14 mouse cellular contexts compared by ENCODE assay signal in the genomic region with DNA sequence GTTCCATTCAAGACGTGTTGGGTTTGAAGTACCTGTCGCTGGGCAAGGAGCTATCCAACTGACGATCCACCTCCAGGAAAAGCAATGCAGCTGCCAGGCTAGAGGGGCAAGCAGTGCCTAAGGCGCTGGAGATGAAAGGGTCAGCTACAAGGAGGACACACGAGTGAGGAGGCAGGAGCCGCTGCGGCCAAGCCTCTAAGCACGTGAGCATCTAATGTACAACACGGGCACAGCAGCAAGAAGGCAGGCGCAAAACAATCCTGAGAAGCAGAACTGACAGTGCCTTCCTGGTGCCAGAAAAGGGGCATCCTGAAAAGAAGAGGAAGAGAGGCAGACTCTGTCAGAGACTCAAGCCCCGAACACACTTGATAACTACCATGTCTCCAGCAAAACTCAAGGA.
"Had no signal": no experiment of that assay in that cellular context is flagged by ENCODE, and none has a peak within 500 bp of the region (broad histone marks: within the 10 kb centered on the region; RNA-seq: fewer than 3 reads in every experiment).

No protein-coding gene starts in this region.

- H3K36me3 ChIP-seq: lung, embryonic 15.5 days; stomach, embryonic 15.5 days had no signal

- H3K4me2 ChIP-seq: limb, embryonic 12.5 days; lung, embryonic 15.5 days; midbrain, embryonic 13.5 days; stomach, embryonic 15.5 days had no signal

- ATAC-seq: inflammation-experienced regulatory T-cells, adult 6 months; intestine, postnatal 0 days; midbrain, embryonic 13.5 days had no signal

- DNase-seq: kidney, postnatal 10 days; kidney, postnatal 4 days; lung, postnatal 14 days; right cerebral cortex, postnatal 14 days; thymus, adult 2 months; thymus, postnatal 25 days had no signal

- H3K9ac ChIP-seq: limb, embryonic 12.5 days; liver, embryonic 14.5 days; lung, embryonic 15.5 days; midbrain, embryonic 13.5 days; stomach, embryonic 15.5 days had no signal

- H3K4me3 ChIP-seq: limb, embryonic 12.5 days; lung, embryonic 15.5 days; midbrain, embryonic 13.5 days; stomach, embryonic 15.5 days had no signal

- H3K9me3 ChIP-seq: limb, embryonic 12.5 days; lung, embryonic 15.5 days; midbrain, embryonic 13.5 days; stomach, embryonic 15.5 days had no signal

- H3K27ac ChIP-seq: limb, embryonic 12.5 days; liver, embryonic 14.5 days; lung, embryonic 15.5 days; macrophage; midbrain, embryonic 13.5 days; stomach, embryonic 15.5 days had no signal

- H3K27me3 ChIP-seq: limb, embryonic 12.5 days; lung, embryonic 15.5 days; midbrain, embryonic 13.5 days; stomach, embryonic 15.5 days had no signal
